Mouse (Mus musculus): Measurements from ENCODE around the gene Lpin2.

Lpin2 gene

DNA sequence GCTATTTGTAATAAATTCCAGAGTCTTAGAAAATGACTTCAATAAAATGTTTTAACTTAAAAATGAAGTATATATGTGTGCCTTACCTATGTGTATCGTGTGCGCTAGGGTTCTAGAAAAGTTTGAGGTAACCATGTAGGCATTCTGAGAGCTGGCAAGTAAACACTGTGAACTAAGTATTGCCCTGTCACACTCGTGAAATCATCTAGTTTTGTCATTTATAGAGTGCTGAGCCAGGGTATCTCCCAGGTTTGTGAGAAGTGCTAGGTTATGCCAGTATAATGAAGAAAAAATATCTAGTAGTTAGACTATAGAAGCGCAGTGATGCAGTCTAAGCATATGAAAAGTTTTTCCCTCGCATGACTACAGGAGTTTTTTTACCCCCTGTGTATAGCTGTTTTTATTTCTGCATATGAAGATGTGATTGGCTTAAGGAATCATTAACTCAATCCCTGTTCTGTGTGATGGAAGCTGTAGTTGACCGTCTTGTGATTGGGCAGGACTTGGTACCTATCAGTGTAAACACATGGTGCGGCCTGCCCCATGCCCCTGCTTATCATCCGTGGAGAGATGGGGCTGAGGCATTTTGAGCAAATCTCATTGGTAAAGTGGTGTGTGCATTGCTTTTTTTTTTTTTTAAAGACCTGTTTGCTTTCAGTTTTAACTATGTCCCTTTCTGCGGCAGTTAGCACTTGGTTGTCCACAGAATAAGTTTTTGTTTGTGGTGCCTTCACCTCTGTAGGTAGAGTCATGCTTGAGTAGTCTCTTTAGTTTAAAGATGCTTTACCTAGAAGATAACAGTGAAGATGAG is 21.8 kb downstream of the Lpin2 start:
- WGBS, result 93% methylated on average over 9 of the region's 9 CpGs

DNA sequence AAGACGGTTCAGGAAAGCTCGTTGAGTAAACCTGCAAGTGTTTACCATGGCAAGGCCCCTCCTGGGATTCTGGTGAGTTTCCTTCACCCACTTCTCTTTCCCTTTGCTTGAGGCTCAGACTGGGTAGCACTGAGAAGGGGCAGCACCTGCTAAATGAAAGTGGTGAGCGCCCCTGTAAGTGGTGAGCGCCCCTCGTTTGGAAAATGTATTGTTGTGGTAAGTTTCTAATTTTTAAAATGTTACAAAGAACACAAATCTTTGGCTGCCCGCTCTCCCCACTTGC is 22.4 kb downstream of the Lpin2 start:
- 87% methylated on average over 6 of the region's 6 CpGs for WGBS

DNA sequence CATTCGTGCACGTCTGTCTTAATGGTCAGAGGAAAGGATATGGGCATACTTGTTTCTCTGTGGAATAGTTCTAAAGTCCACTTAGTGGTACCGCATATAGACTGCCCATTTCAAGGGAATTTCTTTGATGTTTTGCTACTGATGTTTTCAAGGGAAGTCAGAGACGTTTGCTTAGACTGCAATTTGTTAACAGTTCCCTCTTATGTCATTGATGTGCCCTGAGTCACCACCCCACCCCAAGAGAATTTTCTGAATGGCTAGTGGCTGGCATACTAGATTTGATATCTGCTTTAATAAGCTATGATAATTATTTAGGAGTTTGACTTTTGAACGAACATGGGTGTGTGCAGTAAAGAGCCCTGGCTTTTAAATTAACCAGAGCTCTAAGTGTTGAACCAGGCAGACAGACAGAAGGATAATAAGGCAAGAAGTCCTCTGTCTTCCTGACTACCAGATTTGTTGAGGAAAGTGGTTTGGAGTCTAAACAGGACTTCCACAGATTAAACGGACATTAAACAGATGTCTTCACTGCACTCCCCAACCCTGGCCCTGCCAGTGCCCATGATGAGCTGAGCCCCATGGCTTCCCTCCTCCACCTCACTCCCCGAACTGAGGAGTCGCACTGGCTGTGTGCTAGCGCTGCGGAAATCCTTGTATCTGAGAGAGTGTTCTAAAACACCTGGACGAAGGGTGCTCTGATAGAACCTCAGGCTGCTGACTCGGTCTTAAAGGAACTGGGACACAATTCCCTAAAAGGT is 24.0 kb downstream of the Lpin2 start:
- WGBS, result 74% methylated on average over 12 of the region's 12 CpGs

DNA sequence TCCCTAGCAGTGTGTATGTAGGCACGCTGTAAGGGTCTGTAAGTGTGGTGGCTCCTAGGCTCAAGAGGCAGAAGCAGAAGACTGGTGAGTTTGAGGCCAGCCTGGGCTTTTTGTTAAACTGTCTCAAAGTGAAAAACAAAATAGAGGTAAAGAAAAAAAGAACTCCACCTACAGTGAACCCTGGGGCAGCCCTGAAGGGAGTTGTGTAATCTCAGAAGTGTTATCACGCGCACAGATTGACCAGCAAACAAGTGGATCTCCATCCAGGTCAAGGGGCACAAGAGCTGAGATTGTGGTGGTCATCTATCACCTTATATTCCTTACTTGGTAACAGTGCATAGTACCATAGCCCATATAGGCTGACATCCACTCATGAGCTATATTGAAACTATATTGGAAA is 24.9 kb downstream of the Lpin2 start:
- 96% methylated on average over 3 of the region's 3 CpGs for WGBS

GRCm38 (mm10) chr17:71208376-71208775 is 26.0 kb downstream of the Lpin2 start:
- WGBS, result 98% methylated on average over 1 of the region's 1 CpGs

- 63% methylated on average over 1 of the region's 1 CpGs for WGBS
Measured at GRCm38 (mm10) chr17:71208921-71209320, 26.6 kb downstream of the Lpin2 start.

GRCm38 (mm10) chr17:71209936-71210335 is 27.6 kb downstream of the Lpin2 start:
- WGBS, result 60% methylated on average over 3 of the region's 3 CpGs

GRCm38 (mm10) chr17:71211962-71212646 is 29.7 kb downstream of the Lpin2 start:
- 76% methylated on average over 6 of the region's 6 CpGs for WGBS

- WGBS, result 93% methylated on average over 1 of the region's 1 CpGs
Measured at GRCm38 (mm10) chr17:71213666-71214065, 31.3 kb downstream of the Lpin2 start.

GRCm38 (mm10) chr17:71214514-71215240 is 32.3 kb downstream of the Lpin2 start:
- WGBS, result 80% methylated on average over 17 of the region's 17 CpGs

- 60% methylated on average over 2 of the region's 2 CpGs for WGBS
Measured at GRCm38 (mm10) chr17:71215241-71215839, 33.0 kb downstream of the Lpin2 start.

- WGBS, result 96% methylated on average over 2 of the region's 2 CpGs
Measured at GRCm38 (mm10) chr17:71216263-71216662, 33.9 kb downstream of the Lpin2 start.

- WGBS, result 73% methylated on average over 5 of the region's 5 CpGs
Measured at GRCm38 (mm10) chr17:71217111-71217685, 34.8 kb downstream of the Lpin2 start.

DNA sequence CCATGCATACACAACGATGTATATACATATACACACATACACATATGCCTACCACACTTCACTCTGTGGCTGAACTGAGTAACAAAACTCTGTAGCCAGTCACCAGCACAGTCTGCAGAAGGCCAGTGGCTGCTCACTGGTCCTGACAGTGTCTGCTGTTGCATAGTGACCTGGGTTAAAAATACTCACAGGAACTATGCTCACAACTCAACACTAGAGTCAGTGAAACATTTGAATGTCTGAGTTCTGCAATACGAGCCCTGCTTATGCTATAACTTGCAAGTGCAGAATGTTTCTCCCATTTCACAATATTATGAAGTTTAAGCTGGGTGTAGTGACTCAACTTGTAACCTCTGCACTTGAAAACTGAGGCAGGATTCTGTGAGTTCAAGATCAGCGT is 39.0 kb downstream of the Lpin2 start:
- WGBS, result 87% methylated on average over 3 of the region's 3 CpGs

DNA sequence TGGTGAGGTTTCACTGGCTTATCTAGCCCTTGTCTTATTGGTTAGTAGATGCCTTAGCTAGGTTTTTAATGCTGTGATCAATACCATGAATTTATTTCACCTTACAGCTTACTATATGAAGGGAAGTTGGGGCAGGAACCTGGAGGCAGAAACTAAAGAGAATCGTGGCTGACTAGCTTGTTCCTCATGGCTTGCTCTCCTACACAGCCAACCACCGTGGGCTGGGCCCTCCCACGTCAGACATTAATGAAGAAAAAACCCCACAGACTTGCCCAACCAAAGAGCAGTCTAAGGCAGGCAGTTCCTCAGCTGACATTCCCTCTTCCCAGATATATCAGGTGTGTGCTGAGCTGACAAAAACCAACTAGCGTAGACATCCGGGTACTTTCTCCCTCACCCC is 41.3 kb downstream of the Lpin2 start:
- 53% methylated on average over 5 of the region's 5 CpGs for WGBS

- WGBS, result 56% methylated on average over 2 of the region's 2 CpGs
Measured at GRCm38 (mm10) chr17:71224521-71224920, 42.2 kb downstream of the Lpin2 start.

- WGBS, result 55% methylated on average over 5 of the region's 5 CpGs
Measured at GRCm38 (mm10) chr17:71225091-71225490, 42.7 kb downstream of the Lpin2 start.

- WGBS, result 82% methylated on average over 9 of the region's 9 CpGs
Measured at GRCm38 (mm10) chr17:71227128-71227895, 45.0 kb downstream of the Lpin2 start.

DNA sequence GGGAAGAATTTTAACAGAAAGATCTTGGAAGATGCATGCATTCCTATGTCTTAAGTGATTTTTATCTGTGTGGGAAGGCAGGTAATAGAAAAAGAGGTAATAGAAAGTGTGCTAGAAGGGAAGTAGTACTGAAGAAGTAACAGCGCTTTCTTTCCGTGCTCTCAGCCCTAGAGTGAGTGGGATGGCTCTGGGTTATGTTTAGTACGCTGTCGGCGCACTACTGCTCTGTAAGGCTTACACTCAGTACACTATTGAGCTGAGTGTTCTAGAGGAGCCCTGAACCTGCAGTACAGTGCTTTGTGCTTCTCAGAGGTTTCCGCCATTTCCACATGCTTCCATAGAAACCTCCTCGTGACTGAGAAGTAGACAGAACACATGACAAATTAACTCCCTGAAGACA is 46.3 kb downstream of the Lpin2 start:
- WGBS, result 45% methylated on average over 7 of the region's 7 CpGs

DNA sequence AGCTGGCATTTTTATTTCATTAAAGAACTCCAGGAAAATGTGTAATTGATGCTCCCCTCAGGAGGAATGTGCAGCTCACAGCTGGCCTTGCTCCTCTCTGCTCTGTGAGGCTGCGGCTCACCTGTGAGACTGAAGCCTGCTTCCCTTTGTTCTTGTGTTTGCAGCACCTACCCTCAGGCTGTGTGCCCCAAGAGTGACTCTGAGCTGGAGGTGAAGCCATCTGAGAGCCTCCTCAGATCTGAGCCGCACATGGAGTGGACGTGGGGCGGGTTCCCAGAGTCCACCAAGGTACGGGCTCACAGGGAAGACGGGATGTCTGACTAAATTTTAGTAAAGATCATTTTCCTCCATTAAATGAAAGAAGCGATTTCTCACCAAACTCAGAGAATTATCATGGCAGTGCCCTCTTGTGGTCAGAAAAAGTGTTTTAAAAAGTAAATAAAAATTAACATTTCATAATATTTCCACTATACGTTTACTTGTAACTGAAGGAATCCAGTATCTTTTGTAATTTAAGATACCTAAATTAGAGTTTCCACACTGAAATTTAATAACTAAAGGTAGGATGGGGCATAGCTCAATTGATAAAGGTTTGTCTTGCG is 47.8 kb downstream of the Lpin2 start:
- WGBS, result 56% methylated on average over 9 of the region's 9 CpGs

Data from cerebral cortex, adult 2 months (tissue).